Mouse (Mus musculus) mature B cell (primary cell): ENCODE measurements around the gene Serpina3j.
"Not testable (repeated sequence)": the region's sequence is repeated elsewhere in the genome, so short reads cannot be mapped to it uniquely, and the experiment has no call there.

Experiments used
- in situ Hi-C: fragments of 300-500 bp; cut with MboI; formaldehyde crosslinking; loops from 2 replicates; pipeline ENCODE4 v1.14.3; 2019

The Serpina3j gene

DNA sequence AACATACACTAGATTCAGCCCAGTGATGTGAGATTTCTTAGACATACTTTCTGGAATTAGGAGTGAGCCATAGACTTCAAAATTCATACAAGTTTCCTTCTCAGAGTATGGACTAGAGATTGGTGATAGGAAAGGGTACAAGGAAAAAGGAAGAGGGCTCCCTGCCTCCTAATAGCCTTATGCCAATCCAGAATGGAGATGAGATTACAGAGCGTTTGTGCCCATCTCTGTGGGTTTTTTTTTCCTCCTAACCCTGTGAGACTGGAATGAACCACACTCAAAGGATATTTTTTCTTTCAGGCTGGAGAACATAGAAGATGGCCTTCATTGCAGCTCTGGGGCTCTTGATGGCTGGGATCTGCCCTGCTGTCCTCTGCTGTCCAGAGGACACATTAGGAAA, at the start of gene Serpina3j:
Gene Serpina3j, plus strand, starts transcription at position 301 of the 400 bp plus-strand sequence.
- in situ Hi-C loops, result no loop called here

DNA sequence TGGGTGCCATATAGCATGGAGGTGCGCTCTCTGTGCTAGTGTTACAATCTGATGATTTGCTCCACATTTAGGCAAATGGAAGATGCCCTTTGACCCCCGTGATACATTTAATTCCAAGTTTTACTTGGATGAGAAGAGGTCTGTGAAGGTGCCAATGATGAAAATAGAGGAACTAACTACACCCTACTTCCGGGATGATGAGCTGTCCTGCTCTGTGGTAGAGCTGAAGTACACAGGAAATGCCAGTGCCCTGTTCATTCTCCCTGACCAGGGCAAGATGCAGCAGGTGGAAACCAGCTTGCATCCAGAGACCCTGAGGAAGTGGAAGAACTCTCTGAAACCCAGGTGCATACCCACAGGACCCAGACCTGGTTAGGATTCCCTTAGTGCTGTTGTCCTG, 48.0 kb upstream of the Serpina3j start:
- in situ Hi-C loops, result no loop called here

DNA sequence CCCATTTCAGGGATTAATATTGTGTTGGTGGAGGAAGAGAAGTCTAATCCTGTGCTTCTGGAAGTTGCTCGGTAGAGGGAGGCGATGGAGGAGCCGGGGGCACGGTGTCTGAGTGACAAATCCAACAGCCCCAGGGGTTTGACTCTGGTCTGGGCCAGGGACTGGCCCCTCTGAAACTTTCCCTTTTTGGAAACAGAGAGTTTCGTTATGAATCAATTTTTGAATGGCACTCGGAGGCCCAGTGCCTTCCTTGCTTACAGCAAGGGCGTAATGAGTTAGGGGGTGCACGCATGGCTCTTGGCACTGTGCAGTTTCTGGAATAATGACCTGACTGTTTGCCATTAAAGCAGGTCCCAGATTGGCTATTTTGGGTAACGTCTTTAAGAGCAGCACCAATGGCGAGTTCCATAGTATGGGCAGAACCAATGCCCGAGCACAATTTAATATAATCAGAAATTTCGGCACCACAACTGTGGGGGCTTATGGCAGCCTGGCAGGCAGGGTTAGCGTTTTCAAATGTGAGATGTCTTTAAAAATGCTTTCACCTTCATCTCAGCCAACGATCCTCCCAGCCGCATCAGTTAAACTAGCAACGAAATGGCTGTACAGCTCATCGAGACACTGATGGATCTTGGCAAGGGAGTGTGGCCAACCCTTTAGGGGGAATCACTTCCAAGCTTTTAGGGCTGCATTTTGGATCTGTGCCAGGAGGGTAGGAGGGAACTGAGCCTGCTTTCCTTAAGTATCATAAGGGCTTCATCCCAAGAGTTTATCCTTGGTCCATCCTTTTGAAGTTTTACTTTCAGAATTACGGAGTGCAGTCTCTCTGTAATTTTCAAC, 35.9 kb upstream of the Serpina3j start:
- in situ Hi-C loops, result no loop called here

DNA sequence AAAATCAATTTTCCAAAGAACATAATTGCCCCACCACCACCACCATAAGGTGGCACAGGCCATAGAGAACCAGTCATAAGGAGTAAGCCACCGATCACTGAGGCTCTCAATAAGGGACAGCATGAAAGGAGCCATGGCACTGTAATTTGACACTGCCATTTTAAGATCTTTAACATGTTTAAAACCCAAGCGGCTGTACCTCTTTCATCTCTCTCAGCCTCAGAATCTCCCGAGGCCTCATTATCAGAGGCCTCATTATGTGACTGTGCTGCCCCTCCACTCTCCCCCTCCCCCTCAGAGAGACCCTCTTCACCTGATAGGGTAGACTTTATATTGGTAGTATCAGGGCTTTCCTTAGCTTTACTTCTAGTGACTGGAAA, 35.3 kb upstream of the Serpina3j start:
- in situ Hi-C loops, result no loop called here

DNA sequence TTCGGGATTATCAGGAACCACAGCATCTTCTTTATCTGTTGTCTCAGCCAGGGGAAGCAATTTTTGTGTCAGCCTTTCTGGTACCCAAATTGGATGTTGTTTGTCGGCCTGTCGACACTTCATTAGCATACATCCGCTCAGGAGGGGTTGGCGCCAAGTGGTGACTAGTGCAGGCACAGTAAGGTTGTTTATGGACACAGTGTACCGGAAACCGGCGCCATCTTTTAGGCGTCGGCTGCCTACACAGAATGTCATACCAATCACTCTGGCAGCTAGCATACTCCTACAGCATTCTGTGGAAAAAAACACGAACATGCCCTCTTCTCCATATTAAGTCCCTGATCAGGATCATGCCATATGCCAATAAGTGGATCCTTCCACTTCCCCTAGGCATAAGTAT, 31.0 kb upstream of the Serpina3j start:
- in situ Hi-C loops, result no loop called here

DNA sequence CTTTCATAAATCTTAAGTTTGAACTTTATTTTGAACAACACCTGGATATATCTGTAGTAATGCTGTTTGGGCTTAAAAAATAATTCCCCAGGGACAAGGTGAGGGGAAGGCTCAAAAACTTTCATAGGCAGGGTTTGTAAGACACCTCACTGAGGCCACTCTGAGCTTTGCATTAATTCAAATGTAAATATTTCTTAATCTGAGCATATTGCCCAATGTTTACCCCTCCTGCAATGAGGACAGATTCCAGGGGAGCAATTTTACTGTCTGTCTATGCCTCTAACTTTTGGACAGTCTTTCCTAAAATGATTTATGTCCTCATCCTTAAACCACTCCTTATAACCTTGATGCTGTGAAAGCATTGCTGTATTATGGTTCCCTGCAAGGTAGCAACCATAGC, 26.0 kb upstream of the Serpina3j start:
- in situ Hi-C loops, result no loop called here

DNA sequence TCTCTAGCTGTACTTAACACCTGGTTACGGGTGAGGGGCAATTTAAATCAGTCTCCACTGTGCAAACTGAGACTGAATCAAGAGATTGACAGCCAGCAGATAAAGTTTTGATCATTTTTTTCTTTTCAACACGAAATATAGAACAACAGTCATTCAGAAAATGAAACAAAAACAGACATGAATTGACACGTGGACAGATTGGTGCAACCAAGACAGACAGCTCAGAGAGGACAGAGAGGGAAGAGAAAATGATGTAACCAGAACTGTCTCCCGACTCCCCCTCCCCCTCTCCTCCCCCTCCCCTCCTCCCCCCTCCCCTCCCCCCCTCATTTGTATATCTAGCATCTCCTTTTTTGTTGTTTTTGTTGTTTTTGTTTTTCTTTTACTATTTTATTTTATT, 24.5 kb upstream of the Serpina3j start:
- in situ Hi-C loops, result no loop called here

DNA sequence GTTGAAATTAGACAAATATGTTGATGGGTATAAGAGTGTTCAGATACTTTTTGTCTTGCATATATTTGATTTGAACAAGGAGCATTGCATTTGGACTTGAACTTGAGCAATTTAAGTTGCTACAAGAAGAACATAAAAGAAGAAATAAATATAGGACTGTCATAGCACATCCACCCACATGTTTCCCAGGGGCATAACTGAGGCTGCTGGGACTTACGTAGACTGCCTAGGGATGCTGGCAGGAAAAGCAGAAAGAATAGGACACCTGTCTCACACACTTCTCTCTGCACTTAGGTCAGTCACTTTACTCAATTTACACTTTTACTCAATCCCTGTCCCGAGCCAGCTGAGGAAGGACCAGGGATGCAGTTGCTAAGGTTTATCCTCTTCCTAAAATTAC, 20.4 kb upstream of the Serpina3j start:
- in situ Hi-C loops, result no loop called here

DNA sequence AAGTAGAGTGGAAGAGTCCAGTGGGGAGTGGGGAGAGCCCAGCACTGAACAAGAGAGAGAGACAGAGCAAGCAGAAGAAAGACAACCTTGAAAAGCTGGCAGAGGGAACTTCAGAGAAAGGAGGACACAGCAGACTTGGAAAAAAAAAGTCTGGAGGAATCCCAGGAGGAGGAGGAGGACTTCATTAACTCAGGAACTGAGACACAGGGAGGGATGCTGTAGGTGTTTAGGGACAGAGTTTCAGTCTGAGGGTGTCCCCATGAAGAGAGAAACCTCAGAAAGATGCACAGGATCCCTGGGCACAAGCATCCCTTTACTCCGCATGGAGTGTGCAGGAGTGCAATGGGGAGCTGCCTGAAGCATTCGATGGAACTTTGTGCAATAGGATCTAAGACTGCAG, 16.3 kb upstream of the Serpina3j start:
- in situ Hi-C loops, result no loop called here

DNA sequence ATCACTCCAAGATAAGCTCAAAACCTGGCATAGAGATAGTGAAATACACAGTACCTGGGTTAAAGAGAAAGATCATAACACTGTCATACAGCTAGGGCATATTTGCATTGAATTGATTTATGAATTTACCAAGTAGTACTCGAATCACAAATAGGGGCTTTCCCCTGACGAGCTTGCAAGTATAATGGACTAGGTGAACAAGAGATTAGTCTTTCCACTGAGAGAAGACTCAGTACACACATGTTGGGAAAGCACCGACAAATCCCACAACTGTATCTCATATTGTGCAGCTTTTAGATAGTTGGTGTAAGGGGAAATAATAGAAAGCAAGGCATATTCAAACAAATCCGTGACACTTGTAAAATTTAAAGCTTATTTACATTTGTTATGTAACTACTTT, 8.4 kb upstream of the Serpina3j start:
- in situ Hi-C loops, result no loop called here

DNA sequence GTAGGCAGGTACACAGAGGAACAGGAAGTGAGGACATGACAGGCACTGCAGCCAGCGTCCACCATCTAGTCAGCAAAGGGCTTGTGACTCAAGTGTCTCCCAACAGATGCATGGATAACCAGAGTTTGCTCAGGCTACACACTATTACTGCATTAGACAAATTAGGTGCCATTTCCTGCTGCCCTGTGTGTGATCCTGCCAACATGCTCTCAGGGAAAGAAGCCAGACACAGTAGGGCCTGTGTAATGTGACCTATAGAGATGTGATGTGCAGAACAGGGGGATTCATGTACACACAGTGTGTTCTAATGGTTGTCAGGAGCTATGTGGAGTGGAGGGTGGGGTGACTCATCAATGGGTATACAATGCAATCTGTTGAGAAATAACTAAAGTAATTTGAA, 8.1 kb downstream of the Serpina3j start:
- in situ Hi-C loops, result no loop called here

DNA sequence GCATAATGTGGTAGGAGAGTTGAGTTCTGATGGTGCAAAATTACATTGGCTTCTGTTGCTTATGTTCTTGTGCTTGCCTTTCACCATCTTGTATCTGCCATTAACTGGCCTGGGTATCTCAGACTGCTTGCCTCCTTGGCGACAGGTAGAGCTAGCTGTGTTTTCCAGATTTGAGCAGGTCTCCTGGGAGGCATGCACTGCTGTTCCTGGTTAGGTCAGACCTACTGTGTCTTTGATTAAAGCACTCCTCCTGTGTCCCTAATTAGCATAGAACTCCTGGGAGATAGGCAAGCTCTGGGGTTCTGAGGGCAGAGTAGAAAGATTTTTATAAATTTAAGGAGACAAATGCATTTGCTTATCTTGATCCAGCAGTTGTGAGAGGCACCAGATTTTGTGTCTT, 17.3 kb downstream of the Serpina3j start:
- in situ Hi-C loops, result no loop called here

DNA sequence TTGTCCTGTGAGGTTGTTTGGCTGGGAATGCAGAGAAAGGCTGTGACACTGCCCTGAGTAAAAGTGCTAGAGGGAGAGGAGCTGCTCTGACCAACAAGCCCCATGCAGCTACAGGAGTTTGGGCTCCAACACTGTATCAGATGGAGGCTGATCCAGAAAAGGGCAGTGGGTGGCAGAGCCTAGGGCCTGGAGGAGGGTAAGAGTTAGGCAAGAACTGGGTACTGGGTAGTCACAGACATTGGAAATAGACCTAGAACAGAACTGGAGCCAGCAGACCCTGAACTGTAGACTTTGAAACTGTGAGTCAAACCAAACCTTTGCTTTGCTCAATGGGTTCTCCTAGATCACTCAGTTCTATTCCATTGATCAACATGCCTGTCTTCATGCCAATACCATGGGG, 22.5 kb downstream of the Serpina3j start:
- in situ Hi-C loops, result not testable (repeated sequence)

DNA sequence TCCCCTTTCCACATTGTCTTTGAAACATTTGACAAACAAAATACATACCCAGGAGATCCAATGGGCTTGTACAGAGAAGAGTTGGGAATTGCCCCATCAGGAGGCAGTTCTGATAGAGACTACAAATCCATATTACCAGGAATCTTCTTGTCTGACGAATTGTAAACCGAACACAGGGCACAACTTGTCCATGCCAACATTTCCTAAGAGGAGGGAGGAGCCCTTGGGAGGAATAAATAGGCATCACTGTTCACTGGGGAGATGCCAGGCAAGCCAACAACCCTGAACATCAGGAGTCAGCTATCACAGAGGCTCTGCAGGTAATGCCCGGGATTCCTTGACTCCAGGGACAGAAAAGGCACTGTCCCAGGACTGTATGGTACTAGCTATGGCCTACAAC, 23.9 kb downstream of the Serpina3j start, which contains the start of the genes Serpina3k and Serpina3m:
Gene Serpina3k, plus strand, starts transcription at position 261 of the 400 bp plus-strand sequence.
Gene Serpina3m, plus strand, starts transcription at position 261 of the 400 bp plus-strand sequence.
- in situ Hi-C loops, result not testable (repeated sequence)

DNA sequence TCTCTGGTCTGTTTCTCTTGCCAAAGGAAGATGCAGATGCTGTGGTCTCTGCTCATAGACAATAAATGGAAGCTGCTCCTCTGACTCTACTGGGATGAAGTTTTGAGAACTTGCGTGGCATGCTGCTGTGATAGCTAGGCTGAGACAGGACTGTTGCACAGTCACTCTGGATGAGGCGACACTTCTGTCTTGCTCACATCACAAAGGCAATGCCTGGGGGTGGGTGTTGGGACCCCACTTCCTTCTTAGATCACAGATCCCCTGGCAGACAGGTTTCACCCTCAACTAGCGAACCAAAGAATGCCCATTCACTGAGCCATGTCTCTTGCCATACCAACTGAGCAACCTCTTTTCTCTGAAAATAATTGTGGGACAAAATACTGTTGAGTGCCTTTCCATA, 24.4 kb downstream of the Serpina3j start:
- in situ Hi-C loops, result no loop called here

DNA sequence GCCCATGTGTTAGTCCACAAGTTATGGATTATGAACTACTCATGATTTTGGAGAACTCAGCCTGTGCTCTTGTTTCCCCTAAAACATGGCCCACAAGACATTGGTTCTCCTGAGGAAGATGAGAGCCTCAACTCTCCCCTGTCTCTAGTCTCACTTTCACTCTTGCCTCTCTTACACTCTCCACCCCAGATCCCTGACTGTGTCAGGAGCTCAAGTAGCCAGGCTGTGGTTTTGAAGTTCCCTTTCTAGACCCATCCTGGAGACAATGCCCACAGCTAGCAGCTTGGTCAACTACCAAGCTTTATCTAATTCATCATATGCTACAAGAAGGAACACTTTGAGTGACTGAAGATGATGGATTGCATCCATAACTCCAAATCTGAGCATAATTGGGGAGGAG, 28.1 kb downstream of the Serpina3j start:
- in situ Hi-C loops, result not testable (repeated sequence)

DNA sequence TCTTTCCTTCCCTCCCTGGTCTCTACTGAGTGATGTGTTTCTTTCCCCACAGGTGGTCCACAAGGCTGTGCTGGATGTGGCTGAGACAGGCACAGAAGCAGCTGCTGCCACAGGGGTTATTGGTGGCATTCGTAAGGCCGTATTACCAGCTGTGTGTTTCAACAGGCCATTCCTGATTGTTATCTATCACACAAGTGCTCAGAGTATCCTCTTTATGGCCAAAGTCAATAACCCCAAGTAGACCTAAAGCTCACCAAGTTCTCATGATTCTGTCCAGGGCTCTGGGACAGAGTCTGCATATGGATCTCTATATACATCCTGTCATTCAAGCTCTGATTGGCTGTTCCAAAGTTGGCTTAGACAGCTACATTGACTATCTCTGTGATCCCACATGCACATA, 30.8 kb downstream of the Serpina3j start:
- in situ Hi-C loops, result no loop called here

DNA sequence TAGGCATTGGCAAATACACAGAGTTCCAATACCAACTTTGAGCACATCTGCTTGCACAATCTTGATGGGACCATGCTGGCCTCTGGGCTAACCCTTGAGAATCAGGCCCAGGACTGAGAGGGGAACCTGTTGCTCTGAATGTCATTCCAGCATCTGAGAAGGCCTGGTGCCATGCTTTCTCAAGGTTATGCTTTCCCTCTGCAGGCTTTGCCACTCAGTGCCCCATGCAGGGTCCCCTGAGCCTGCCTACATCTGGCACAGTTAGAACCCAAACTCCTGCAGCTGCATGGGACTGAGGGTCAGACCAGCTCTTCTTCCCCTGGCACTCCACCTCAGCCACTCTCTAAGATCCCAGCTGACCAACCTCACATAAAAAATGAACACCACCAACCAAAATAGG, 31.4 kb downstream of the Serpina3j start:
- in situ Hi-C loops, result no loop called here

DNA sequence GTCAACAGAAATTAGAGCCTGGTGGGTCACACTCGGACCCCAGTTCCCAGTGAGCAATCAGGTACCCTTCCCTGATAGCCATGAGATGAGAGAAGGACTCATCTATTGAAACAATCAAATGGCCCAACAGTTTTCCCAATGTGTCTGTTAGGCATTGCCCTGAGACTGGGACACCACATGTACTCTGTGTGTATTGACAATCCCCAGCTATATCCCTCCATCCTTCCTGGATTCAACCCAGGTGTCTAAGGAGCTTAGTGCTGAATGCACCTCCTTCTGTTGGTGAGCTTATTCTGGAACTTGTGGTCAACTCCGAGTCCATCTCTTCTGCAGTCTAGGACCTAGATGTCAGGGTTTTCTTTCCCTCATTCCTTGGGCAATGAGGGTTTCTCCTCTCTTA, 32.7 kb downstream of the Serpina3j start:
- in situ Hi-C loops, result no loop called here

DNA sequence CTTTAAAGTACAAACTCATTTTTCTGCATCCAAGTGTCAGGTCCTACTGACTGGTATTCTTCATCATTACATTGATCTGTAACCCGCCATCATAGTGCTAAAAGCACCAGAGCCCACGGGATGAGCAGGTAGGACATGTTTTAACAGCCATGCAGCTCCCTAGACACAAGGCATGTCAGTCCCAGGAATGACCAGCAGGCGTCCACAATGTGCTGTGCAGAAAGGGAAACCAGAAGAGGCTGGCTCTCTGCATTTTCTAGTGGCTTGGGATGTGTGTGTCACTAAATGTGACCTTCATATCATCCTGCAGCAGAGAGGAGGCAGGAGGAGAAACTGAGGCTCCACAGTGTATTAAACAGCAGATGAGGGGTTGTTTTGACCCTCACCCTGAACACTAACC, 37.5 kb downstream of the Serpina3j start:
- in situ Hi-C loops, result not testable (repeated sequence)

DNA sequence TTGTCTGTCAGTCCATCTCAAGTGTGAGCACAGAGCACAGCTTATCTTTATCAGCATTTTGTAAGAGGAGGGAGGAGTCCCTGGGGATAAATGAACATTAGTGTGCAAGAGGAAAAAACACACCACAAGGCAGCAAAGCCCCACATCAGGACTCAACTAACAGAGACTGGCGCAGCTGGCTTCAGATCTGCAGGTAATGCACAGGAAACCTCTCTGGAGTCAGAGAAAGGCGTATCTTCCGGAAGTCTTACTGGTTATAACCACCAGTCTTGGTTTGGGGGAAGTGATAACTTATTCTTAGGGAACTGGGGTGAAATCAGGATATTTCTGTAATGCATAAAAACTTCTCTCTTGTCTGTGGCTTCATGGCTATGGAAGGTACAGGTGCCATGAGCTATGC, 41.7 kb downstream of the Serpina3j start:
- in situ Hi-C loops, result no loop called here

DNA sequence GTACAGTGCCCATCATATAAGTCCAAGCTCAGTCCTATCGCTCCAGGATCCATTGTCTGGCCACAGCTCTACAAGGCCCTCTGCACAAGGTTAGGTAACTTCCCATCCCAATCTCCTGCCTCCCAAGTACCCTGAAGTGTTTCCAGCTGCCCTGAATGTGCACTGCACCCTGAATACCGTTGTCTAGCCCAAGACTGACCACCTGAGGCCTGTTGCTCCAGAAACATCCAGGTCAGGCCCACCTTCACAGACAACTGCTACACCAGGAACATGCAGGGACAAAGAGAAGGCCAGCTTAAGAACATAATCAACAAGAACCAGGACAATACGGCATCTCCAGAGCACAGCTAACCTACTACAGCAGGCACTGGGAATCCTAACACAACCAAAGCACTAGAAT, 55.6 kb downstream of the Serpina3j start:
- in situ Hi-C loops, result no loop called here
